Mouse (Mus musculus): ENCODE results near the gene Mdp1.

GRCm38 (mm10) chr14:55613346-55613745, 47.0 kb downstream of the Mdp1 start:
- TF ChIP-seq POLR2A (IDR thresholded peaks at IDR 0.05; ENCODE audit: low read depth, low read length) (no peak), CTCF (conservative IDR thresholded peaks at IDR 0.05; ENCODE audit: insufficient read depth, insufficient read length, low read depth, low read length) (no peak)
